Mouse (Mus musculus) midbrain, embryonic 12.5 days (tissue): ENCODE data around the gene Snx9. TPM values are rescaled to one million over a fixed set of nuclear protein-coding genes. Genes with fewer than 3 reads are reported as not detected.
A peak's percentile ranks its signal among the peaks of the same experiment; 100 is the strongest.

Experiments
- ATAC-seq: fragments of 200-750 bp; cut with Nextera tagmentation; 2 replicates; pipeline ENCODE4 v1.8.0; 2017; ENCODE audit warnings: low read depth, moderate TSS enrichment, moderate library complexity; ENCODE audit not compliant: low FRiP score
- H3K27ac ChIP-seq: fragments of 300-500 bp; sonication (generic); replicated peaks from 2 replicates; pipeline ENCODE4 v1.5.1; 2016; ENCODE audit warnings: mild to moderate bottlenecking
- H3K27me3 ChIP-seq: fragments of 300-500 bp; sonication (generic); 2 replicates; pipeline ENCODE4 v1.6.1; 2016; ENCODE audit warnings: mild to moderate bottlenecking
- H3K36me3 ChIP-seq: fragments of 300-500 bp; sonication (generic); 2 replicates; pipeline ENCODE4 v1.6.1; 2016
- H3K4me1 ChIP-seq: fragments of 300-500 bp; sonication (generic); 2 replicates; pipeline ENCODE4 v1.6.1; 2016
- H3K4me2 ChIP-seq: fragments of 300-500 bp; sonication (generic); replicated peaks from 2 replicates; pipeline ENCODE4 v1.6.1; 2016; ENCODE audit warnings: mild to moderate bottlenecking, moderate library complexity
- H3K4me3 ChIP-seq: fragments of 300-500 bp; sonication (generic); 2 replicates; pipeline ENCODE4 v1.5.1; 2016; ENCODE audit warnings: mild to moderate bottlenecking
- H3K9ac ChIP-seq: fragments of 300-500 bp; sonication (generic); replicated peaks from 2 replicates; pipeline ENCODE4 v1.6.1; 2016; ENCODE audit warnings: mild to moderate bottlenecking, moderate library complexity
- H3K9me3 ChIP-seq: fragments of 300-500 bp; sonication (generic); 2 replicates; pipeline ENCODE4 v1.6.1; 2016; ENCODE audit warnings: mild to moderate bottlenecking
- WGBS: fragments of 180-500 bp; shearing (Covaris S2); methylation state at CpG from one replicate; pipeline ENCODE4 v1.1.7; 2016; 5-methylcytosine and 5-hydroxymethylcytosine counted together
- polyA plus RNA-seq: library from polyadenylated mRNA; unstranded; fragments of >200 nt; fragmentation: Nextera tagmentation; extraction: Ambion mirVana; gene quantifications from 2 replicates; pipeline ENCODE4 v1.2.1, GENCODE M21; 2016

Gene Snx9
- polyA plus RNA-seq, 1 experiment from 2014 or later: 16.3 TPM

DNA sequence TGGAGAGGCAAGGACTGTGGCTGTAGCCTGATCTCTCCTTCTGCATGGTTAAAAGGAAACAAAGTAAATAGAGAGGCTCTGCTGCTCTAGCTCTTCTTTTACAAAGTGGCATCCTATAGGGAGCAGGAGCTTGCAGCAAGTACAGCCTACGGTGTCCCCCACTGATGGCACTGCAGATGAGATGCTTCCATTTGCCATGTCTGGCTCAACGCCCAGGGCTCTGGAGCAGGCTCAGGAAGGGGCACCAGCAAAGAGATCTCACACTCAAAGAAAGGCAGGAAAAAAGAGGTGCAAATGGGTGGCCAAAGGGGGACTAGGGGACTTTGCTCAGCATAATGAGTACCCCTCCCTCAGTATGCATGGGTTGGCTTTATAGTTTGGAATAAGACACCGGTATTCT lies 7.0 kb upstream of the Snx9 start:
- no peaks in the 10 kb centered on the region for H3K36me3 ChIP-seq
- 89% methylated on average over 3 of the region's 3 CpGs for WGBS
- no peak for ATAC-seq
- H3K4me2 ChIP-seq: no peak overlapping the region
- no peaks in the 10 kb centered on the region for H3K4me1 ChIP-seq
- H3K4me3 ChIP-seq: no peak overlapping the region
- no peaks in the 10 kb centered on the region for H3K9me3 ChIP-seq
- no peaks in the 10 kb centered on the region for H3K27me3 ChIP-seq
- no peak overlapping the region for H3K9ac ChIP-seq
- H3K27ac ChIP-seq: no peak overlapping the region

DNA sequence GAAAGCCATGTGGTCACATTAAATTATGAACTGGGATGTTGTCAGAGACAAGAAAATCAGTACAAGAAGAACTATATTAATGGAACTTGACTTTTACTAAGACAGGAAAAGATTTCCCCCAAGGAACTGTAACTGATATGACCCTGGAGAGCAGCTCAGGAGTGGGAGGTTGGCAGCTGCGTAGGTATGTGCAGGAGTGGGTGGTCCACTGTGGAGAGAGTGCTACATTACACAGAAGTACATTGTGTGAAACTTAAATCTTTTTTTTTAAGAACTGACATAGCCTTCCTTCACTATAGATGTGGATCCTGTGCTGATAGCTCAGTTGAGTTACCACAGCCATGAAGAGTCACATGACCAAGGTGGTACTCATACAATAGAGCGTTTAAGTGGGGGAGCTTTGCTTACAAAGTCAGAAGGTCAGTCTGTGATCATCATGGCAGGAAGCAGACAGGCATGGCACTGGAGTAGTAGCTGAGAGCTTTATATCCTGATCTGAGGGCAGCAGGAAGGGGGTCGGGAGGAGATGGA lies 6.3 kb upstream of the Snx9 start:
- H3K9me3 ChIP-seq: no peaks in the 10 kb centered on the region
- H3K27ac ChIP-seq: no peak overlapping the region
- ATAC-seq: no peak
- no peak overlapping the region for H3K4me2 ChIP-seq
- H3K36me3 ChIP-seq: no peaks in the 10 kb centered on the region
- no peak overlapping the region for H3K9ac ChIP-seq
- no peaks in the 10 kb centered on the region for H3K27me3 ChIP-seq
- H3K4me3 ChIP-seq: no peak overlapping the region
- WGBS: 85% methylated on average over 3 of the region's 3 CpGs
- H3K4me1 ChIP-seq: peaks cover under 1% of the 10 kb centered on the region; the same call in 1 of the 2 replicates

DNA sequence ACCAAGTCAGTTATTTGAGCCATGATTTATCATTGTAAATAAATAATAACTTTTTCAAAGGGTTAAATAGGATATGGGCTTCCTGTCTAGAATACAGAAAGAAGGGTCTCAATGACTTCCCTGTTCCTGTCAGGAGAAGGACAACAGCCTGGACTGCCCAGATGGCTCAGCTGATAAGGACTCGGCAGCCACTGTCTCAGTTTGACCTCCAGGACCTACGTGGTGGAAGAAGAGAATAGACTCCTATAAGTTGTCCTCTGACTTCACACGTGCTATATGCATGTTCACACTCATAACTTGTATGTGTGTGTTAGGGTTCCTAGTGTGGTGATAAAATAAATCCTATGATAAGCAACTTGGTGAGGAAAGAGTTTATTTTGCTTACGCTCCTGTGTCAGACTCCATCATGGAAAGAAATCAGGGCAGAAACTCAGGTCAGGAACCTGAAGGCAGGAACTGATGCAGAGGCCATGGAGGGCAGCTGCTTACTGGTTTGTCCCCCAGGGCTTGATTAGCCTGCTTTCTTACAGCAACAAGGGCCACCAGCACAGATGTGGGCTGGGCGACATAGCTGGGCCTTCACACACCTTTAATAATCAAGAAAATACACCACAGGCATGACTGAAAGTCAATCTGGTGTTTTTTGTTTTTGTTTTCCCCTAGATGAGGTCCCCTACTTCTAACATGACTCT lies 1.4 kb upstream of the Snx9 start:
- no peak for ATAC-seq
- H3K9me3 ChIP-seq: no peaks in the 10 kb centered on the region
- no peak overlapping the region for H3K27ac ChIP-seq
- no peaks in the 10 kb centered on the region for H3K36me3 ChIP-seq
- H3K9ac ChIP-seq: no peak overlapping the region
- H3K4me3 ChIP-seq: no peak overlapping the region
- WGBS: 86% methylated on average over 5 of the region's 5 CpGs
- H3K4me1 ChIP-seq: peaks cover 5% of the 10 kb centered on the region
- H3K4me2 ChIP-seq: no peak overlapping the region
- H3K27me3 ChIP-seq: no peaks in the 10 kb centered on the region

DNA sequence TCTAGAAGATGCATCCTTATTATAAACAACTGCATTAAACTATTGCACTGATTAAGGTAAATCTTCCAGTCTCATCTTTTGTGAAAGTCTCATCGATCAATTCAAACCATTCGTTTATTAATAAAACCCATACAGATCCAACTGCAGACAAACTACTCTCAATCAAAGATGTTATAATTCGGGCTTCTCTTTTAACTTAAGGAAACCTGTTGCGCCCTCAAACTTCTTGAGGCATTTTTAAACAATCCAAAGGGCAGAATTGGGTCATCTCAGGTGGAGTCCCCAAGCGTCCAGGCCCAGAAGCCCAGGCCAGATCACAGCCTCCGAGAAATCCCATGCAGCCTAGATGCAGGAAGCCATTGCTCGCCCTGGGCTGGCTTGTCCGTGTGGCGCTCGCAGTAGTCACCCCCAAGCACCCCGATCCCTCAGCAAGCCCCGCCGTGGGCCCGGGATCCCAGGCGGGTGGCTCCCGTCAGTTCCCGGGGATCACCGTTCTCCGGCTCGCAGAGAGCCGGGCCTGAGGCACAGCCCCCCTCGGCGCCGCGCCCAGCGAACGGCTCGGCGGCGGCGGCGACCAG lies 490 bp upstream of the Snx9 start:
- peak overlapping the region; percentile 90 for H3K9ac ChIP-seq
- WGBS: 5% methylated on average over 31 of the region's 32 CpGs
- H3K9me3 ChIP-seq: no peaks in the 10 kb centered on the region
- H3K4me3 ChIP-seq: peak overlapping the region; percentile 76
- peaks cover 9% of the 10 kb centered on the region for H3K4me1 ChIP-seq
- no peaks in the 10 kb centered on the region for H3K36me3 ChIP-seq
- H3K4me2 ChIP-seq: peak overlapping the region; percentile 69
- H3K27ac ChIP-seq: peak overlapping the region; percentile 96
- no peaks in the 10 kb centered on the region for H3K27me3 ChIP-seq
- ATAC-seq: no peak; the same call in 1 of the 2 replicates

DNA sequence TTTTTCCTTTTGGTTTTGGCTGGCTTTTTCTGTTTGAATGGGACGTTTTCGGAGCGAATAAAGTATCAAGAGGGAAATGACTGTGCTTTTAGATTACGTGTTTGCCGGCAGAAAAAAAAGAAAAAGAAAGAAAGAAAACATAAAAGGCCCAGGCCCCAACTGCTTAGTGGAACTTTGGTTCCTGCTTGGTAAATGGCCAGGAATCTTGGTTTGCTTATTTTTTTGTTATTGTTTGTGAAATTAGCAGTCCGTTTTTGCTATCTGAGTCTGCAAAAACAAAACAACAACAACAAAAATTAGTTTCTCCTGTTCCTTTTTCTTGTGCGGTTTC lies 779 bp downstream of the Snx9 start:
- Histone ChIP-seq H3K36me3 (no peaks in the 10 kb centered on the region), H3K4me1 (peaks cover 16% of the 10 kb centered on the region), H3K9ac (peak overlapping the region; percentile 90), H3K9me3 (no peaks in the 10 kb centered on the region), H3K27me3 (no peaks in the 10 kb centered on the region), H3K4me3 (peak overlapping the region; percentile 76), H3K4me2 (peak overlapping the region; percentile 69), H3K27ac (peak overlapping the region; percentile 96)
- WGBS: under 1% methylated on average over 7 of the region's 7 CpGs
- ATAC-seq: no peak

DNA sequence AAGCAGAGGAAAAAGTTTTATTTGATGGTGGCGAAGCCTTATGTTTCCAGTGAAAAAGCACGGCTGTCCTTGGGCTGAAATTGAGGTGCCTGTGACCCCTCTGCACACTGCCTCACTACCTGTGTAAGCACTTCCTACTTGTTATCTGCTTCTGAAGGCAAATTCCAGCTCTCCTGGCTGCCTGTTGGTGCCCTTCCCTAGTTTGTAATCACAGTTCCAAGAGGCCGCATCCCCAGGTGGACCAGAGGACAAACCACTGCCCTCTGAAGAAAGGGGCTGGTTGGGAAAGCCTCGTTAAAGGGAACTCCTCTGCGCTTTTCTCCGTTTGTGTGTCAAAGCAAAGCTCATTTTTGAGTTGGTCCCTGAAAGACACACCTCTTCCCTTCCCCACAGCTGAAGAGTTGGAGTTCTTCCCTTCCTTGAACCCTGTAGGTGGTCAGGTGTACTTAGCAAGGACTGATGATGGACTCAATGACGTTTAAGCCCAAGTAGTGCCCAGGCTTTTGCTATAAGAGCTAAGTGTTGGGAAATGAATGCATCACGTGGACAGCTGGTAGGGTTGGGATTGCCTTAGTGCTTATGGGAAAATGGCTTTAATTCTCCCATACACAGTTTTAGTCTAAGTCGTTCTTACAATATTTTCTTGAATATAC lies 2.0 kb downstream of the Snx9 start:
- WGBS: 80% methylated on average over 9 of the region's 9 CpGs
- no peak overlapping the region for H3K4me3 ChIP-seq
- H3K4me2 ChIP-seq: no peak overlapping the region
- H3K27ac ChIP-seq: no peak overlapping the region
- no peak for ATAC-seq
- H3K36me3 ChIP-seq: no peaks in the 10 kb centered on the region
- H3K4me1 ChIP-seq: peaks cover 16% of the 10 kb centered on the region
- H3K27me3 ChIP-seq: no peaks in the 10 kb centered on the region
- H3K9me3 ChIP-seq: no peaks in the 10 kb centered on the region
- no peak overlapping the region for H3K9ac ChIP-seq

DNA sequence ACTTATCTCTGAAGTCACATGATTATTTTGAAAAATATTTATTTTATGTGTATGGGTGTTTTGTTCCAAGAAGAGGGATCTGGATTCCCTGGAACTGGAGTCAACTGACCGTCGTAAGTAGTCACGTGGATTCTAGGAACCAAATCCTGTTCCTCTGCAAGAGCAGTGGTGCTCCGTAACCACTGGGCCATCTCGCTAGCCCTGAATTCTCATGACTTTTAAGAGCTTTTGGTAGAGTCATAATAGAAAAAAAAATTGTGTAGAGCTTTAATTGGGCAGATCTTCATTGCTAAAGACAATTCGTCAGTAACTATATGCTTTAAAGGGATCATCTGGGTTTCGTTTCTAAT lies 2.5 kb downstream of the Snx9 start:
- H3K9ac ChIP-seq: no peak overlapping the region
- H3K4me2 ChIP-seq: no peak overlapping the region
- ATAC-seq: no peak
- no peaks in the 10 kb centered on the region for H3K27me3 ChIP-seq
- 94% methylated on average over 7 of the region's 7 CpGs for WGBS
- H3K4me1 ChIP-seq: peaks cover 16% of the 10 kb centered on the region
- no peaks in the 10 kb centered on the region for H3K36me3 ChIP-seq
- H3K9me3 ChIP-seq: no peaks in the 10 kb centered on the region
- H3K27ac ChIP-seq: no peak overlapping the region
- H3K4me3 ChIP-seq: no peak overlapping the region

DNA sequence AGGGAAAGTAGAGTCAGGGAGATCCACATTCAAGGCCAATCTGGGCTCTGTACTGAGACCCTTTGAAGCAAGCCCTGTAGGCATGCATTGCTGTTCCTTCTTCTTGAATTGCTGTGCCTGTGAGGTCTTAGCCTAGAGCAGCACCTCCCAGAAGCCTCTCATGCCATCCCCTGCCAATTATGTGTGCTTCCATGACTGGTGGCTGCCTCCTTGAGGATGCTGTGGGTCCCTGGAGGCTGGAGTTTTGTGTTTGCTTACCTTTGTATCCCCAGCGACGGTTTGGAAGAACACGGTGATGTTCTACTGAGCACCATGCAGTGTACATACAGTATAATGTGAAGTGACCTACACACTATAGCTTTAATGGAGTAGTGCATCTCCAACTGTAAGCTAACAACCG lies 4.2 kb downstream of the Snx9 start:
- WGBS: 82% methylated on average over 4 of the region's 4 CpGs
- Histone ChIP-seq H3K36me3 (no peaks in the 10 kb centered on the region), H3K27me3 (no peaks in the 10 kb centered on the region), H3K4me2 (no peak overlapping the region), H3K4me1 (peaks cover 23% of the 10 kb centered on the region), H3K9me3 (no peaks in the 10 kb centered on the region), H3K4me3 (no peak overlapping the region), H3K27ac (no peak overlapping the region), H3K9ac (no peak overlapping the region)
- ATAC-seq: no peak

DNA sequence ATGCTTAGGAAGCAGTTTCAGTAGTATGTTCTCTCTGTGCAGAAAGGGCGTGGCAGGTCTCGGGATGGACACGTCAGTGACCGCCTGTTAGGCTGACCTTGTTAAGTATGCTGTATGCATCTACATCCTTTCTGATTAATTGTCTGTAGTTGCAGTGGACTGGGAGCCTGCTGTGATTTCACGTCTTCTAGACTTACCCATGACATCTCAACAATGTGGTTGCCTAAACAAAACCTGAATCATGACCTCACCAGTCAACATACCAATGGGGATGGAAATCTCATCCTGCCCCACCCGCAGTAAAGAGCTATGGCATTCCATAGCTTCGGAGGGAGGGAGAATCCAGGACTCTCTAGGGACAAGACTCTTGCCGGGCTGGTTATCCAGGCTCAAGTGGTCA lies 5.0 kb downstream of the Snx9 start:
- H3K9me3 ChIP-seq: no peaks in the 10 kb centered on the region
- no peak for ATAC-seq
- no peak overlapping the region for H3K9ac ChIP-seq
- no peak overlapping the region for H3K4me2 ChIP-seq
- no peak overlapping the region for H3K27ac ChIP-seq
- H3K4me3 ChIP-seq: no peak overlapping the region
- 58% methylated on average over 8 of the region's 8 CpGs for WGBS
- peaks cover 23% of the 10 kb centered on the region for H3K4me1 ChIP-seq
- H3K36me3 ChIP-seq: no peaks in the 10 kb centered on the region
- no peaks in the 10 kb centered on the region for H3K27me3 ChIP-seq

DNA sequence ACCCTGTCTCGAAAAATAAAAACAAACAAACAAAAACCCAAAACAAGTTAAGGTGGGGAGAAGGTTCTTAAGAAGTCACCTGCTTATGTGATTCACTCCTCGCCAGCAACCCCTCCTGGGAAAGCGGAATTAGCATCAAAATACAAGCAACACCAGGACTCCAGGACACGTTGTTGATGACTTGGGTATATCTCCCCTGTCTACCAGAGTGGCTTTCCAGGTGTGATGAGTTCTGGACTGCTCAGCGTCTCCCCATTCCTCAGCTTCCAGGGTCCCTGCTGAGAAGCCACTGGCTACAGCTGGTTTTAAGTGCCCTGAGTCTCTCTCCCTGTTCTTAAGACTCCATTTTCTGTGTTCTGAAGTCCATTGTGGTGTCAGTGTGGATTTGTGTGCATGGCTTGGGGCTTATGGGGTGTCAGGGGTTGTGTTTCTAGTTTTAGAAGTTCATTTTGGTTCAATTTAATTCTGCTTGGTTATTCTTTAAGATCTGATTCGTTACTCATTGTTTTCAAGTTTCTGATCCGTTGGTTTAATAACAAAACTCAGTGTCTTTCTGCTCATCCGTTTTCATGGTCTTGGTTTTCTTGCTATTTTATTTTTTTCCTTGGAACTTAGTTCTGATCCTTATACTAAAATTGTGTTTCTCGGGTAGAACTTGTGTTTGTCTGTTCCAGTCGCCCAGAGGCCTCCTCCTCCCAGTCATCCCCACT lies 7.7 kb downstream of the Snx9 start:
- no peak for ATAC-seq
- no peaks in the 10 kb centered on the region for H3K9me3 ChIP-seq
- H3K27me3 ChIP-seq: no peaks in the 10 kb centered on the region
- no peak overlapping the region for H3K27ac ChIP-seq
- H3K36me3 ChIP-seq: no peaks in the 10 kb centered on the region
- no peak overlapping the region for H3K4me3 ChIP-seq
- H3K4me1 ChIP-seq: peaks cover 20% of the 10 kb centered on the region
- no peak overlapping the region; the same call in 1 of the 2 replicates for H3K9ac ChIP-seq
- 70% methylated on average over 10 of the region's 10 CpGs for WGBS
- peak overlapping the region; percentile 41 for H3K4me2 ChIP-seq

DNA sequence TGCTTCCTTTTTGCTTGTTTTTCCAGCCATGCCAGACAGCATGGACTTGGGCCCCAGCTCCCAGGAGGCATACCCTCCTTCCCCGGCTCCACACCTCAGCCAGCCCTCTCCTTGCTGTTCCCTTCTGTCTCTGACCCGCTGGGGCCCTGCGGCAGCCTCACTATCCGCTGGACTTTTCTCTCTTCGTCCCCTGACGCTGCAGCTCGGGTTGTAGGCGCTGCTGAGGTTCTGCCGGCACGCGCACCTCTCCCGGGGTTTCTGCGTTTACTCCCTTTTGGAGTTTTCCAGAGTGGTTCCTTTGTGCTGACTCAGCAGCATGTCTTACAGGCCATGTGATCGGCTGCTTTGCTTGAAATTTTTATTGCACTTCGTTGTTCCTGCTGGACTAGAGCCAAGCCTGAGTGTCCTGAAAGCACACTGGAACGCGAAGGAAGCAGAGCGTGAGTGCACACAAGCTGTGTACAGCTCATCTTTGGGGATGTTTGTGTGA lies 8.3 kb downstream of the Snx9 start:
- WGBS: 35% methylated on average over 18 of the region's 18 CpGs
- no peaks in the 10 kb centered on the region for H3K27me3 ChIP-seq
- H3K27ac ChIP-seq: peak overlapping the region; percentile 42
- H3K4me2 ChIP-seq: peak overlapping the region; percentile 41
- ATAC-seq: no peak
- peak overlapping the region; percentile 28; the same call in 1 of the 2 replicates for H3K9ac ChIP-seq
- peaks cover 20% of the 10 kb centered on the region for H3K4me1 ChIP-seq
- H3K36me3 ChIP-seq: no peaks in the 10 kb centered on the region
- H3K9me3 ChIP-seq: no peaks in the 10 kb centered on the region
- H3K4me3 ChIP-seq: peak overlapping the region; percentile 11; the same call in 1 of the 2 replicates

DNA sequence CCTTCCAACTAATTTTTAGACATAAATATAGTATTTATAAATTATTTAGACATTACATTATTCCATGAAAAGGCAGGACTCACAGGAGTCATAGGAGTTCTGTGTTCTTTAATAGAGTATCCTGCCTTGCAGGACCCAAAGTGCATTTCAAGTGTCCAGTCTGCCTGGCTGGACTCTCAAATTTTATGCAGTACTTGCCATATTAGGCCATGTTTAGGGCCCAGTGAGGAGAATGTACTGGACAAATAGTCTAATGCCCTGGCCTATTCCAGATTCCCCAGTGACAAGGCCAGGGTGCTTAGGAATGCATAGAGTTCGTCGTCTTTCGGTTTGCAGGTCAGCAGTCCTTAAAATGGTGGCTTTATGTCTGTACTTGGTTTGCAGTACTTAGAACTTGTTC lies 8.9 kb downstream of the Snx9 start:
- WGBS: 92% methylated on average over 3 of the region's 3 CpGs
- no peaks in the 10 kb centered on the region for H3K9me3 ChIP-seq
- no peak overlapping the region for H3K9ac ChIP-seq
- H3K4me1 ChIP-seq: peaks cover 20% of the 10 kb centered on the region
- no peak for ATAC-seq
- no peak overlapping the region for H3K4me2 ChIP-seq
- no peak overlapping the region for H3K27ac ChIP-seq
- H3K27me3 ChIP-seq: no peaks in the 10 kb centered on the region
- no peaks in the 10 kb centered on the region for H3K36me3 ChIP-seq
- no peak overlapping the region for H3K4me3 ChIP-seq
